ENCODE assay signal across 26 mouse cellular contexts in the genomic region with DNA sequence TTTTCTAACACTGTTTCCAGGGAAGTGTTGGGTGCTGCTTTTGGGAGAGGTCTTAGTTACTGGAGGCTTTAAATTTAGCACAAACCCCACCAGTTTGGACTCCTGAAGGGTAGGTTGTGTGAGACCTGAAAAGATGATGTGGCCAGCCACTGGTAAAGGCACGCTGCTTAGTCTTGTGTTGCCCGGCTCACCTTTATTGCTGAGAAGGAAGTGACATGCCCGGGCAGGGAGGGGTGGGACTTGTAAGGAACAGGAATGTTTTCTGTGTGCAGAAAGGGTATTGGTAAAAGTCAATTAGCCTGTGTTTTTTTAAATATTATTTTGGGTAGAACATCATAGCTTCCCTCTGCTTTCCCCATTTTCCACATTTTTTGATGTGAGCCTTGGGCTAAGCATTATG. TPM values are rescaled to one million over a fixed set of nuclear protein-coding genes. Genes with fewer than 3 reads are reported as not detected.
A peak's percentile ranks its signal among the peaks of the same experiment; 100 is the strongest.
DNase-seq lines count a peak whose midpoint lies in the region; ATAC-seq and TF ChIP-seq lines count a peak whose summit lies in the region.
"Had no signal": no experiment of that assay in that cellular context is flagged by ENCODE, and none has a peak within 500 bp of the region (broad histone marks: within the 10 kb centered on the region; RNA-seq: fewer than 3 reads in every experiment).

No protein-coding gene starts in this region.

- intact Hi-C loops in heart, postnatal 14 days (cut with DNase I): no loop called here

- H3K4me3 ChIP-seq in forebrain, embryonic 13.5 days: no peak overlapping the region
- H3K4me3 ChIP-seq in forebrain, embryonic 10.5 days: no peak overlapping the region
- H3K4me3 ChIP-seq in embryonic fibroblast, embryonic 13.5 days (ENCODE audit: insufficient read depth, low read length): no peak overlapping the region
- no peak overlapping the region for H3K4me3 ChIP-seq in midbrain, embryonic 15.5 days
- H3K4me3 ChIP-seq: embryonic facial prominence, embryonic 13.5 days; forebrain, embryonic 12.5 days; heart, adult 2 months; heart, embryonic 10.5 days; hindbrain, embryonic 10.5 days; hindbrain, embryonic 13.5 days had no signal

- peaks cover 94% of the 10 kb centered on the region for H3K4me1 ChIP-seq in forebrain, embryonic 13.5 days
- peaks cover 96% of the 10 kb centered on the region for H3K4me1 ChIP-seq in forebrain, embryonic 10.5 days
- H3K4me1 ChIP-seq in embryonic fibroblast, embryonic 13.5 days (ENCODE audit: control insufficient read depth, insufficient read depth, low read length): peaks cover 8% of the 10 kb centered on the region
- peaks cover 80% of the 10 kb centered on the region for H3K4me1 ChIP-seq in midbrain, embryonic 15.5 days

- H3K27me3 ChIP-seq in forebrain, embryonic 13.5 days: no peaks in the 10 kb centered on the region
- H3K27me3 ChIP-seq in forebrain, embryonic 10.5 days (ENCODE audit: poor library complexity, severe bottlenecking): no peaks in the 10 kb centered on the region
- no peaks in the 10 kb centered on the region for H3K27me3 ChIP-seq in midbrain, embryonic 15.5 days (replicated peaks)
- H3K27me3 ChIP-seq: CH12.LX; embryonic facial prominence, embryonic 13.5 days; forebrain, embryonic 12.5 days; hindbrain, embryonic 13.5 days had no signal

- no peak for TF ChIP-seq CTCF in embryonic fibroblast, embryonic 13.5 days (IDR thresholded peaks at IDR 0.05; ENCODE audit: borderline replicate concordance, insufficient read depth, low read length)

- 81% methylated on average over 3 of the region's 3 CpGs for WGBS in forebrain, embryonic 13.5 days
- WGBS in forebrain, embryonic 10.5 days: 88% methylated on average over 3 of the region's 3 CpGs
- 84% methylated on average over 3 of the region's 3 CpGs for WGBS in midbrain, embryonic 15.5 days

- DNase-seq in forebrain, embryonic 10.5 days (ENCODE audit: extremely low spot score, low spot score): no peak
- peak; percentile 26 for DNase-seq in urinary bladder, postnatal 25 days (ENCODE audit: low spot score)
- DNase-seq in urinary bladder, adult 2 months (ENCODE audit: low spot score): no peak
- DNase-seq in heart, postnatal 14 days: no peak
- DNase-seq: adrenal gland, adult 2 months; adrenal gland, postnatal 14 days; B cell, adult 2 months; cerebellum, adult 11 months; cerebellum, adult 2 months; cerebellum, adult 9-11 months; cerebellum, postnatal 25 days; gastrocnemius, postnatal 10 days; gastrocnemius, postnatal 36 days; heart, adult 2 months; heart, postnatal 36 days had no signal

- no peak overlapping the region for H3K4me2 ChIP-seq in forebrain, embryonic 13.5 days
- no peak overlapping the region for H3K4me2 ChIP-seq in midbrain, embryonic 15.5 days
- H3K4me2 ChIP-seq: embryonic facial prominence, embryonic 13.5 days; forebrain, embryonic 12.5 days; hindbrain, embryonic 13.5 days had no signal

- H3K27ac ChIP-seq in forebrain, embryonic 13.5 days: 0 out of 2 replicates have a peak overlapping the region, but pooled peaks have one; percentile 2
- H3K27ac ChIP-seq in forebrain, embryonic 10.5 days: no peak overlapping the region
- 0 out of 2 replicates have a peak overlapping the region, but pooled peaks have one; percentile 7 for H3K27ac ChIP-seq in embryonic fibroblast, embryonic 13.5 days (ENCODE audit: insufficient read depth, low read length)
- H3K27ac ChIP-seq in midbrain, embryonic 15.5 days: no peak overlapping the region
- H3K27ac ChIP-seq: embryonic facial prominence, embryonic 13.5 days; heart, adult 2 months; heart, embryonic 10.5 days; hindbrain, embryonic 13.5 days had no signal

- H3K36me3 ChIP-seq in forebrain, embryonic 13.5 days (ENCODE audit: poor library complexity, severe bottlenecking): peaks cover 3% of the 10 kb centered on the region
- H3K36me3 ChIP-seq in forebrain, embryonic 10.5 days (replicated peaks): peaks cover 57% of the 10 kb centered on the region
- no peaks in the 10 kb centered on the region for H3K36me3 ChIP-seq in midbrain, embryonic 15.5 days (replicated peaks)
- H3K36me3 ChIP-seq: forebrain, embryonic 12.5 days; hindbrain, embryonic 13.5 days had no signal

- H3K9ac ChIP-seq in forebrain, embryonic 13.5 days: no peak overlapping the region
- H3K9ac ChIP-seq in midbrain, embryonic 15.5 days: no peak overlapping the region
- H3K9ac ChIP-seq: embryonic facial prominence, embryonic 13.5 days; forebrain, embryonic 12.5 days; hindbrain, embryonic 13.5 days had no signal

- H3K9me3 ChIP-seq in forebrain, embryonic 13.5 days (replicated peaks): no peaks in the 10 kb centered on the region
- no peaks in the 10 kb centered on the region for H3K9me3 ChIP-seq in forebrain, embryonic 10.5 days
- no peaks in the 10 kb centered on the region for H3K9me3 ChIP-seq in midbrain, embryonic 15.5 days
- H3K9me3 ChIP-seq: embryonic facial prominence, embryonic 13.5 days; forebrain, embryonic 12.5 days; heart, embryonic 10.5 days; hindbrain, embryonic 10.5 days; hindbrain, embryonic 13.5 days had no signal

- ATAC-seq in forebrain, embryonic 13.5 days: no peak
- no peak for ATAC-seq in midbrain, embryonic 15.5 days (replicated peaks)
- ATAC-seq: forebrain, embryonic 16.5 days; hindbrain, embryonic 16.5 days had no signal

- TF ChIP-seq POLR2A in embryonic fibroblast, embryonic 13.5 days (IDR thresholded peaks at IDR 0.05; ENCODE audit: low read depth, low read length): no peak

RNA-seq across cellular contexts. Expression of a gene that starts 37.2 kb away (rescaled TPM):
- polyA plus RNA-seq in forebrain, embryonic 13.5 days (2015; fragmentation: Nextera tagmentation; extraction: Ambion mirVana): 168 and 173 TPM in 2 replicates
- polyA plus RNA-seq in forebrain, embryonic 10.5 days (2016; fragmentation: Nextera tagmentation; extraction: Ambion mirVana): 128 and 134 TPM in 2 replicates
- polyA plus RNA-seq in urinary bladder, adult 2 months (2012; rRNA removed): 59.0 and 71.8 TPM in 2 replicates
- 104 and 145 TPM in 2 replicates for polyA plus RNA-seq in embryonic fibroblast, embryonic 13.5 days (2011; ENCODE audit: insufficient read length, low read depth, missing spikeins)
- 10 to 100 TPM; 42.5 to 46.9 TPM for total RNA-seq in heart, postnatal 14 days (2021)
- 175 and 194 TPM in 2 replicates for polyA plus RNA-seq in midbrain, embryonic 15.5 days (2015; fragmentation: Nextera tagmentation; extraction: Ambion mirVana)

Comparison
In these comparisons a context has a peak if more than half of its experiments do, and no peak if none do; other contexts are left out.
1. H3K27ac ChIP-seq: peak in forebrain, embryonic 13.5 days (single experiment) and embryonic fibroblast, embryonic 13.5 days (single experiment); none in forebrain, embryonic 10.5 days (single experiment) and midbrain, embryonic 15.5 days (single experiment).